8 mouse cellular contexts compared by ENCODE assay signal in the genomic region with DNA sequence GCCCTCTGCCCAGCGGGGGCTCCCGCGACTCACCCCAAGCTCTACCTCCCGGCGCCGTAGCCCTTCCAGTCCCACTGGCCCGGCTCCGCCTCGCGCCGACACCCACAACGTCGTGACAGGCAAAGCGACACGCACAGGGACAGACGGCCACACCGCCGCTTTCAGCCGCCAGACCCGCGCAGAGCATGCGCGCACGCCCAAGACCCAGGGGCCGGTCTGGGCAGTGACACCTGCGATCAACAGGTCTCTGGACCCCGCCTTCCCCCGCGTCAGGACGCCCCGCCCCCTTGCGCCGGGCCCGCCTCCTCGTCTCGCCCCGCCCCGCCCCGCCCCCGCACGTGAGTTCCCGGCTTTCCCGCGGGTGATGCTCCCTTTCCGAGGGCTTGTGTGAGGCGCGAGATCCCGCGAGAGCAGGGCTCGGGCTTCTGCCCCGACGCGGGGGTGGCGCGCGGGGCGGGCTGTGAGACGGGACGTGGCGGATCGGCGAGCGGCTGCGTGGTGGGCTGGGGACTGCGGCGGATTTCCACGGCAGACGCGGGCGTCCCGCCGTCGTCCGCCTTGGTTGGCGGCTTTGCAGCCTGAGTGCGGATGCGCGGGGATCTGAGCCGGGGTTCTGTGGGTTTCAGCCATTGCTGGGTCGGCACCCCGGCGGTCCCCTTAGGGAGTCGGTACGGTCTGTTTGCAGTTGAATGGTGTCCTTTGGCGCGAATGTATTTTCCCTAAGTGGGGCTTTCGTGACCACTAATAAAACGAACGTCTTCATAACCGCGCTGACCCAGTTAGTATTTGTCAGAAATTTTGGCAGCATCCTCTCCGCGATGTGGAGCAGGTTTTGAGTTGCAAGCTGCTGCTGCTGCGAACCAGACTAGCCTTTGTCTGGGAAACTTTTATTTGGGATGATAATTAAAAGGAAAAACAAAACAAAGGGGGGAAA. TPM values are rescaled to one million over a fixed set of nuclear protein-coding genes. Genes with fewer than 3 reads are reported as not detected.
DNase-seq lines count a peak whose midpoint lies in the region; ATAC-seq and TF ChIP-seq lines count a peak whose summit lies in the region.

A gene (minus strand): TSS at position 262 of the 934 bp plus-strand sequence.

- peak; percentile 96 for ATAC-seq in lung, embryonic 16.5 days (ENCODE audit: low read depth)

- WGBS in hindbrain, embryonic 10.5 days, result under 1% methylated on average over 94 of the region's 94 CpGs
- 0% methylated on average over 63 of the region's 94 CpGs for WGBS in lung, embryonic 16.5 days
- WGBS in thymus, adult 2 months, result under 1% methylated on average over 94 of the region's 94 CpGs

- peaks cover 17% of the 10 kb centered on the region for H3K4me1 ChIP-seq in hindbrain, embryonic 10.5 days (replicated peaks)
- peaks cover 14% of the 10 kb centered on the region for H3K4me1 ChIP-seq in lung, embryonic 16.5 days (replicated peaks; ENCODE audit: control insufficient read depth, insufficient read depth, low read length)
- no peaks in the 10 kb centered on the region for H3K4me1 ChIP-seq in thymus, adult 2 months (replicated peaks; ENCODE audit: control insufficient read depth, insufficient read depth, low read length)

- H3K9me3 ChIP-seq in hindbrain, embryonic 10.5 days, result no peaks in the 10 kb centered on the region
- H3K9me3 ChIP-seq in lung, embryonic 16.5 days (ENCODE audit: control insufficient read depth, low read length), result no peaks in the 10 kb centered on the region

- DNase-seq in NIH3T3 (ENCODE audit: low read depth), result peak; percentile 99
- peak; percentile 96 for DNase-seq in cerebellum, adult 9-11 months
- peak; percentile 88 to 93 for DNase-seq in frontal cortex, adult 2 months (ENCODE audit: extremely low spot score in 1 of 2, low spot score in 1 of 2)
- DNase-seq in hindbrain, embryonic 10.5 days (ENCODE audit: low spot score), result peak; percentile 96
- DNase-seq in layer of hippocampus, adult 9-11 months, result peak; percentile 96
- peak; percentile 94 for DNase-seq in ovary, adult 18-20 months (ENCODE audit: low spot score)
- DNase-seq in thymus, adult 2 months, result peak; percentile 86

- peak within 1 kb of the TSS; percentile 72 for H3K4me2 ChIP-seq in lung, embryonic 16.5 days (ENCODE audit: low read depth, low read length)

- TF ChIP-seq POLR2A in thymus, adult 2 months (IDR thresholded peaks at IDR 0.05; ENCODE audit: control insufficient read depth, extremely low read depth, insufficient read depth, low read length, poor library complexity), result peak; percentile 66

- TF ChIP-seq CTCF in thymus, adult 2 months (IDR thresholded peaks at IDR 0.05; ENCODE audit: borderline replicate concordance, control insufficient read depth, extremely low read depth, insufficient read depth, low read length, poor library complexity), result peak; percentile 43; the same call in 1 of the 2 replicates

- no peaks in the 10 kb centered on the region for H3K27me3 ChIP-seq in hindbrain, embryonic 10.5 days (ENCODE audit: insufficient read depth, poor library complexity, severe bottlenecking)
- H3K27me3 ChIP-seq in lung, embryonic 16.5 days (ENCODE audit: control insufficient read depth, insufficient read depth, low read depth, low read length), result no peaks in the 10 kb centered on the region
- no peaks in the 10 kb centered on the region for H3K27me3 ChIP-seq in thymus, adult 2 months (ENCODE audit: control insufficient read depth, insufficient read depth, low read length)

- H3K4me3 ChIP-seq in hindbrain, embryonic 10.5 days, result peak within 1 kb of the TSS; percentile 80
- peak within 1 kb of the TSS; percentile 94 for H3K4me3 ChIP-seq in lung, embryonic 16.5 days (ENCODE audit: low read length)
- peak within 1 kb of the TSS; percentile 88 for H3K4me3 ChIP-seq in thymus, adult 2 months (ENCODE audit: control insufficient read depth, insufficient read depth, low read length)

- H3K36me3 ChIP-seq in hindbrain, embryonic 10.5 days, result no peaks in the 10 kb centered on the region
- H3K36me3 ChIP-seq in lung, embryonic 16.5 days (ENCODE audit: control insufficient read depth, insufficient read depth, low read length), result no peaks in the 10 kb centered on the region
- no peaks in the 10 kb centered on the region for H3K36me3 ChIP-seq in thymus, adult 2 months (ENCODE audit: control insufficient read depth, insufficient read depth, low read length)

- peak within 1 kb of the TSS; percentile 97 for H3K27ac ChIP-seq in hindbrain, embryonic 10.5 days
- H3K27ac ChIP-seq in lung, embryonic 16.5 days (ENCODE audit: low read length), result peak within 1 kb of the TSS; percentile 96
- H3K27ac ChIP-seq in thymus, adult 2 months (ENCODE audit: control insufficient read depth, insufficient read depth, low read length), result peak within 1 kb of the TSS; percentile 2; the same call in 1 of the 2 replicates

- H3K9ac ChIP-seq in lung, embryonic 16.5 days (ENCODE audit: low read length), result peak within 1 kb of the TSS; percentile 94

RNA-seq across cellular contexts. Expression of the gene that starts here (rescaled TPM):
- 11.4 and 13.8 TPM in 2 replicates for polyA plus RNA-seq in frontal cortex, adult 2 months (2012; rRNA removed)
- polyA plus RNA-seq in hindbrain, embryonic 10.5 days (2016; fragmentation: Nextera tagmentation; extraction: Ambion mirVana), result 5.4 and 6.0 TPM in 2 replicates
- polyA plus RNA-seq in lung, embryonic 16.5 days (2015; fragmentation: Nextera tagmentation; extraction: Ambion mirVana), result 6.2 and 7.0 TPM in 2 replicates
- 1.4 and 2.3 TPM in 2 replicates for polyA plus RNA-seq in thymus, adult 2 months (2012; rRNA removed)

Comparison
In these comparisons a context has a peak if more than half of its experiments do, and no peak if none do; other contexts are left out.
1. Peak in every context shown above with its lines: DNase-seq, ATAC-seq, H3K4me3 ChIP-seq and H3K27ac ChIP-seq.
2. H3K27ac ChIP-seq: peak in every context shown above with its lines; median percentile 97 in hindbrain, embryonic 10.5 days; 96 in lung, embryonic 16.5 days; 2 in thymus, adult 2 months.